Mouse (Mus musculus) MEL (cell line): ENCODE measurements at regions not wholly inside any gene's neighbourhood (a gene's known extent, or its start where the extent isn't known, plus 50 kb on each side); places are given as distances from the start of the nearest gene placed in this dataset.

Experiments used
- CHD1 ChIP-seq: IDR thresholded peaks from 2 replicates; pipeline ENCODE4 v1.6.1; 2012; ENCODE audit warnings: low read depth, mild to moderate bottlenecking, inconsistent platforms, low read length, improper control_type of control experiment
- CHD2 ChIP-seq: IDR thresholded peaks from 2 replicates; pipeline ENCODE4 v1.6.1; 2011; ENCODE audit warnings: low read length, improper control_type of control experiment
- CTCF ChIP-seq, 3 experiments: IDR thresholded peaks in 2 of 3; conservative IDR thresholded peaks in 1 of 3; 2 replicates each; pipeline ENCODE4 v1.5.1; 2011 to 2012; ENCODE audit warnings: low read length in 3 of 3, low read depth in 2 of 3, mild to moderate bottlenecking in 2 of 3, improper control_type of control experiment in 1 of 3, inconsistent platforms in 1 of 3, mixed read lengths in 1 of 3, moderate library complexity in 1 of 3; ENCODE audit not compliant: control insufficient read depth in 1 of 3, insufficient read depth in 1 of 3, poor library complexity in 1 of 3, severe bottlenecking in 1 of 3
- EP300 ChIP-seq, 2 experiments: IDR thresholded peaks; 2 replicates each; pipeline ENCODE4 v1.6.1; 2011; ENCODE audit warnings: improper control_type of control experiment in 2 of 2, low read length in 2 of 2, low read depth in 1 of 2, mild to moderate bottlenecking in 1 of 2
- GABPA ChIP-seq: IDR thresholded peaks from 2 replicates; pipeline ENCODE4 v1.6.1; 2012; ENCODE audit warnings: low read depth, mild to moderate bottlenecking, inconsistent platforms, low read length, improper control_type of control experiment, moderate library complexity
- JUND ChIP-seq: IDR thresholded peaks from 2 replicates; pipeline ENCODE4 v1.6.1; 2011; ENCODE audit warnings: low read depth, mild to moderate bottlenecking, improper control_type of control experiment, low read length
- NRF1 ChIP-seq: IDR thresholded peaks from 2 replicates; pipeline ENCODE4 v1.6.1; 2014; ENCODE audit warnings: low read depth, mild to moderate bottlenecking, inconsistent platforms, low read length, improper control_type of control experiment, moderate library complexity; ENCODE audit not compliant: poor library complexity, insufficient read depth, severe bottlenecking
- POLR2A ChIP-seq, 2 experiments: IDR thresholded peaks; 2 replicates each; pipeline ENCODE4 v1.6.1; 2011 to 2012; ENCODE audit warnings: low read length in 2 of 2, mild to moderate bottlenecking in 2 of 2, control low read depth in 1 of 2, improper control_type of control experiment in 1 of 2, low read depth in 1 of 2, moderate library complexity in 1 of 2; ENCODE audit not compliant: control insufficient read depth in 1 of 2, insufficient read depth in 1 of 2, poor library complexity in 1 of 2
- POLR2AphosphoS2 ChIP-seq: IDR thresholded peaks from 2 replicates; pipeline ENCODE4 v1.6.1; 2011; ENCODE audit warnings: low read length, improper control_type of control experiment
- POLR2AphosphoS5 ChIP-seq: IDR thresholded peaks from 2 replicates; pipeline ENCODE4 v1.6.1; 2012; ENCODE audit warnings: low read depth, borderline replicate concordance, mild to moderate bottlenecking, inconsistent platforms, low read length, moderate library complexity, mixed read lengths
- TBP ChIP-seq: IDR thresholded peaks from 2 replicates; pipeline ENCODE4 v1.8.0; 2011; ENCODE audit warnings: low read depth, low read length, improper control_type of control experiment
- USF1 ChIP-seq: IDR thresholded peaks from 2 replicates; pipeline ENCODE4 v1.6.1; 2014; ENCODE audit warnings: low read depth, mild to moderate bottlenecking, inconsistent platforms, low read length, improper control_type of control experiment, moderate library complexity
- ZNF384 ChIP-seq: IDR thresholded peaks from 2 replicates; pipeline ENCODE4 v1.6.1; 2012; ENCODE audit warnings: low read depth, mild to moderate bottlenecking, inconsistent platforms, low read length, improper control_type of control experiment

DNA sequence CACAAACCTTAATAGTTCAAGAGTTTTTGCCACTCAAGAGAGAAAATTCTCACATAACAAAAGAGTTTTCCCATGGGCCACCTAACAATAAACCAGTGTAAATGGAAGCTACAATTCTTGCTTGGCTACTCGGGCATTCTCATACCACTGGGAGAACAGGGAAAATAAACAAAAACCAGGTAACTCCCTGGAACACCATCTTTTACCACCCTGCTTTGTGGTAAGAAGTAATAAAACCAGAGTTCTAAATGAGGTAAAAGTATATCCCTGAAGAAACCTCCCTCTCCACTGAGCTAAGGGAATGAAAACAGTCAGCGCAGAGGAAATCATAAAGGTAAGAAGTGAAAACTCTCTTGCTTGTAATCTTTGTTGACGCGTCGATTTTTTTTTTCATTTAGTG lies 138.4 kb downstream of the Dnajb9 start:
- no peak for TF ChIP-seq JUND
- no peak for TF ChIP-seq POLR2A (IDR thresholded peaks at IDR 0.05; ENCODE audit: control insufficient read depth in 1 of 2, insufficient read depth in 1 of 2, low read depth in 1 of 2, low read length in 2 of 2, poor library complexity in 1 of 2)
- TF ChIP-seq EP300 (IDR thresholded peaks at IDR 0.05; ENCODE audit: low read depth in 1 of 2, low read length in 2 of 2) = no peak
- no peak for TF ChIP-seq GABPA
- TF ChIP-seq CTCF (IDR thresholded peaks at IDR 0.05 in 2 of 3, conservative IDR thresholded peaks at IDR 0.05 in 1 of 3; ENCODE audit: control insufficient read depth in 1 of 3, insufficient read depth in 1 of 3, low read depth in 2 of 3, low read length in 3 of 3, poor library complexity in 1 of 3, severe bottlenecking in 1 of 3) = no peak
- no peak for TF ChIP-seq CHD2
- TF ChIP-seq ZNF384 = no peak
- no peak for TF ChIP-seq NRF1
- TF ChIP-seq POLR2AphosphoS2 = no peak
- no peak for TF ChIP-seq CHD1
- TF ChIP-seq TBP = no peak
- no peak for TF ChIP-seq POLR2AphosphoS5
- no peak for TF ChIP-seq USF1
